Mouse (Mus musculus) small intestine, adult 2 months (tissue): ENCODE data around the gene Mgp. TPM values are rescaled to one million over a fixed set of nuclear protein-coding genes. Genes with fewer than 3 reads are reported as not detected.

Experiments used
- H3K27ac ChIP-seq: fragments of 200-500 bp; 2 replicates; pipeline ENCODE4 v1.5.1; 2012; ENCODE audit warnings: low read depth, low read length, control low read depth, inconsistent platforms; ENCODE audit not compliant: insufficient read depth
- H3K27me3 ChIP-seq: fragments of 200-500 bp; 2 replicates; pipeline ENCODE4 v1.6.1; 2012; ENCODE audit warnings: mild to moderate bottlenecking, moderate library complexity, low read length, inconsistent platforms; ENCODE audit not compliant: control insufficient read depth, insufficient read depth
- H3K36me3 ChIP-seq: fragments of 200-500 bp; 2 replicates; pipeline ENCODE4 v1.6.1; 2012; ENCODE audit warnings: mild to moderate bottlenecking, low read length, control low read depth, inconsistent platforms; ENCODE audit not compliant: control insufficient read depth, insufficient read depth
- H3K4me1 ChIP-seq: fragments of 200-500 bp; 2 replicates; pipeline ENCODE4 v1.6.1; 2012; ENCODE audit warnings: low read length, inconsistent platforms, mixed read lengths; ENCODE audit not compliant: control insufficient read depth, insufficient read depth, insufficient read length
- H3K4me3 ChIP-seq: fragments of 200-500 bp; 2 replicates; pipeline ENCODE4 v1.5.1; 2012; ENCODE audit warnings: low read depth, mild to moderate bottlenecking, control low read depth, inconsistent platforms, low read length, moderate library complexity
- CTCF ChIP-seq: fragments of 200-500 bp; IDR thresholded peaks from 2 replicates; pipeline ENCODE4 v1.5.1; 2012; ENCODE audit warnings: low read depth, mild to moderate bottlenecking, control low read depth, inconsistent platforms, low read length, moderate library complexity, mixed read lengths; ENCODE audit not compliant: insufficient replicate concordance, insufficient read length; ENCODE audit errors: extremely low read depth
- POLR2A ChIP-seq: fragments of 200-500 bp; IDR thresholded peaks from 2 replicates; pipeline ENCODE4 v1.6.1; 2012; ENCODE audit warnings: low read depth, mild to moderate bottlenecking, control low read depth, inconsistent platforms, low read length, moderate library complexity
- WGBS: fragments of 180-500 bp; shearing (Covaris S2); methylation state at CpG from one replicate; pipeline ENCODE4 v1.1.7; 2018; 5-methylcytosine and 5-hydroxymethylcytosine counted together
- polyA plus RNA-seq: library from polyadenylated mRNA; depleted of rRNA; stranded (reverse); fragments of >200 nt; gene quantifications from 2 replicates; pipeline ENCODE4 v1.2.3, GENCODE M21; 2012

Gene Mgp
- polyA plus RNA-seq, 1 experiment = 91.8 TPM

GRCm38 (mm10) chr6:136883431-136883915, 7.8 kb upstream of the Mgp start:
- Histone ChIP-seq H3K4me3 (no peak overlapping the region), H3K36me3 (no peaks in the 10 kb centered on the region), H3K27ac (no peak overlapping the region), H3K4me1 (no peaks in the 10 kb centered on the region), H3K27me3 (no peaks in the 10 kb centered on the region)
- TF ChIP-seq POLR2A (no peak), CTCF (no peak)
- 51% methylated on average over 3 of the region's 3 CpGs for WGBS

DNA sequence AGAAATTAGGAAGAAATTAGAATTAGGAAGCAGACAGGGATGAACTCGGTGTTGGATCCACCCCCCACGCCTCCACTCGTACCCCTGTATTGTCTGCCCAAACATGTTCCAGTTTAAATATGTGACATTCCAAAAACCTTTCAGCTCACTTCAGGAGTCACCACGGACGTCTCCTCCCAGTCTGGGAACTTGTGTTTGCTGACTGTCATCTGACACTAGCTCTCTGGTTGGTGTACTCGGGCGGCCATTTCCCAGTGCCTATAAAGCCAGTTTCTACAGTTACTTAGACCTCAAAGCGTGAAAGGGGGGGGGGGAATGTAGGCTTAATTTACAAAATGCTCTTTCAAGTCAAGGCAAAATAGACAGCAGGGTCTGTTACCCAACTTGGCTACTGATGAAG, 6.1 kb upstream of the Mgp start:
- Histone ChIP-seq H3K27ac (no peak overlapping the region), H3K36me3 (no peaks in the 10 kb centered on the region), H3K27me3 (no peaks in the 10 kb centered on the region), H3K4me3 (no peak overlapping the region), H3K4me1 (no peaks in the 10 kb centered on the region)
- WGBS = 58% methylated on average over 8 of the region's 8 CpGs
- TF ChIP-seq POLR2A (no peak), CTCF (no peak)

DNA sequence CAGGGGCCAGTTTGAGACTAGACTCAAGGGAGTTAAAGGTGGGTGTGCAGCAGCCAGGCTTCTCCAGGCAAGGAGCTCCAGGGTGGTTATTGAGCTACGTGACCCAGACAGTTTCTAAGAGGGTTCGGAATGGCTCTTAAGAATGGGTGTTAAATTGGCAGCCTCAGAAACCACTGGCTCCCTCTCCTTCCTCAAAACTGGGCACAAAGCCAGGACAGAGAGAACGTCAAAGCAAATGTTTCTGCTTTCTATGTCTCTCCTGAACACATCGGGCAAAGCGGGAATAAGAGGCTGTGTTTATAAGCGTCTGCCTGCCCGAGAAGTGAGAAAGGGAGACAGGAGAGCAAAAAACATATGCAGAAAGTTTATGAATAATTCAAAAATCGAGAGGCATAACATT, 1.0 kb downstream of the Mgp start:
- Histone ChIP-seq H3K27me3 (no peaks in the 10 kb centered on the region; the same call in 1 of the 2 replicates), H3K27ac (peak overlapping the region; percentile 35; the same call in 1 of the 2 replicates), H3K36me3 (no peaks in the 10 kb centered on the region), H3K4me1 (no peaks in the 10 kb centered on the region), H3K4me3 (peak overlapping the region; percentile 26; the same call in 1 of the 2 replicates)
- TF ChIP-seq CTCF (no peak), POLR2A (no peak)
- 56% methylated on average over 8 of the region's 8 CpGs for WGBS

GRCm38 (mm10) chr6:136868921-136869320, 6.7 kb downstream of the Mgp start:
- H3K4me3 ChIP-seq = no peak overlapping the region
- WGBS = 47% methylated on average over 5 of the region's 5 CpGs
- H3K36me3 ChIP-seq = no peaks in the 10 kb centered on the region
- TF ChIP-seq CTCF (no peak), POLR2A (no peak)
- no peaks in the 10 kb centered on the region for H3K4me1 ChIP-seq
- no peaks in the 10 kb centered on the region for H3K27me3 ChIP-seq
- no peak overlapping the region for H3K27ac ChIP-seq

- Histone ChIP-seq H3K4me3 (no peak overlapping the region), H3K4me1 (no peaks in the 10 kb centered on the region), H3K27me3 (no peaks in the 10 kb centered on the region), H3K36me3 (no peaks in the 10 kb centered on the region), H3K27ac (no peak overlapping the region)
- WGBS = 68% methylated on average over 4 of the region's 4 CpGs
- TF ChIP-seq POLR2A (no peak), CTCF (no peak)
Observed at GRCm38 (mm10) chr6:136866150-136866549, 9.5 kb downstream of the Mgp start.

GRCm38 (mm10) chr6:136865360-136865759, 10.3 kb downstream of the Mgp start:
- TF ChIP-seq POLR2A (no peak), CTCF (no peak)
- no peak overlapping the region for H3K4me3 ChIP-seq
- no peak overlapping the region for H3K27ac ChIP-seq
- 76% methylated on average over 5 of the region's 5 CpGs for WGBS
- H3K4me1 ChIP-seq = no peaks in the 10 kb centered on the region
- no peaks in the 10 kb centered on the region for H3K36me3 ChIP-seq
- no peaks in the 10 kb centered on the region for H3K27me3 ChIP-seq

DNA sequence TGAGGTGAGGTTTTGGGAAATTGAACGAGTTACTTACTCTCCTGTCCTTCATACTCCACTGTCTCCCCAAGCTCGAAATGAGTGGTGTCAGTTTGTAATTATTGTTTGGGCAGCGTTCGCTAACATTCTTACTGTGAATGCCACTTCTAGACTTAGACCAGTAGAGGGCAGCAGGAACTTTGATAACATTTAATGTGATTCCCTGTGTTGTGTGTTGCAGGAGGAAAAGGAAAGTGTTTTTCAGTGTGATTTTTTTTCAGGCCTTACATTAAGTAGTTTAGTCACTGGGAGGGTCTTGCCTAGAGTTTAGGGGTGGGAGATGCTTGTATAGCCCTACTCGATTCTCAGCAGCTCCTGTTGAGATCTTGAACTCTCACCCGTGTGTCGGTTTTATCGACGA, 14.6 kb downstream of the Mgp start:
- no peak for TF ChIP-seq POLR2A
- no peak; the same call in 1 of the 2 replicates for TF ChIP-seq CTCF
- H3K27me3 ChIP-seq = no peaks in the 10 kb centered on the region
- peaks cover 7% of the 10 kb centered on the region for H3K4me1 ChIP-seq
- WGBS = 32% methylated on average over 9 of the region's 9 CpGs
- H3K27ac ChIP-seq = no peak overlapping the region
- no peaks in the 10 kb centered on the region for H3K36me3 ChIP-seq
- H3K4me3 ChIP-seq = no peak overlapping the region
